Mouse (Mus musculus) left cerebral cortex, adult 6 months (tissue): ENCODE results near the gene Xlr3a. TPM values are rescaled to one million over a fixed set of nuclear protein-coding genes. Genes with fewer than 3 reads are reported as not detected.

Source experiments
- long read RNA-seq, 2 experiments: library from polyadenylated mRNA; unstranded; transcript quantifications; one replicate each; pipeline ENCODE4 v2.0.0; 2019 to 2020
- polyA plus RNA-seq: library from polyadenylated mRNA; unstranded; fragments of <200 nt; fragmentation: Nextera tagmentation; gene quantifications from 2 replicates; pipeline ENCODE4 v1.2.3, GENCODE M21; 2021

Gene Xlr3a
- 0.97 and 2.4 TPM in 2 replicates for polyA plus RNA-seq
- long read RNA-seq, experiment 1, partial matches to known transcripts, result 0 of 4 reads
- long read RNA-seq, experiment 1, other reads (novel, unspliced or antisense), result 2 of 4 reads
- long read RNA-seq, experiment 2, result 0 reads

GRCm38 (mm10) chrX:73096941-73097508, at the start of gene Xlr3a:
Gene Xlr3a, minus strand, starts transcription at chrX:73097095.

GRCm38 (mm10) chrX:73116747-73117146, 19.9 kb upstream of the Xlr3a start, which contains the start of gene Gm14685:
Gene Gm14685, plus strand, starts transcription at chrX:73117047.

GRCm38 (mm10) chrX:73082267-73083055, 14.4 kb downstream of the Xlr3a start, which contains the start of gene Xlr4a:
Gene Xlr4a, minus strand, starts transcription at chrX:73082478.

GRCm38 (mm10) chrX:73064415-73064793, 32.5 kb downstream of the Xlr3a start, which contains the start of gene Pnma3:
Gene Pnma3, plus strand, starts transcription at chrX:73064787.

GRCm38 (mm10) chrX:73037003-73037402, 59.9 kb downstream of the Xlr3a start, which contains the start of gene Pnma5:
Gene Pnma5, minus strand, starts transcription at chrX:73037103.

Other genes with a start within 250 kb of the Xlr3a start
- gene Cetn2, start 178.7 kb downstream of the Xlr3a start, polyA plus RNA-seq, result 76.2 and 89.8 TPM in 2 replicates
- gene Nsdhl, start 178.5 kb downstream of the Xlr3a start, polyA plus RNA-seq, result 18.9 and 19.4 TPM in 2 replicates
- 0.60 and 0.70 TPM in 2 replicates for gene Zfp185, start 109.8 kb downstream of the Xlr3a start, polyA plus RNA-seq
- not detected in 2 replicates for gene Pnma5, start 60.0 kb downstream of the Xlr3a start, polyA plus RNA-seq
- gene Pnma3, start 32.3 kb downstream of the Xlr3a start, polyA plus RNA-seq, result 0.59 and 1.3 TPM in 2 replicates
- gene Xlr4a, start 14.6 kb downstream of the Xlr3a start, polyA plus RNA-seq, result 0.15 TPM in 1 of 2 replicates, not detected in the other
- 0.37 TPM in 1 of 2 replicates, not detected in the other for gene Gm14685, start 20.0 kb upstream of the Xlr3a start, polyA plus RNA-seq
- not detected in 2 replicates for gene Xlr5b, start 51.7 kb upstream of the Xlr3a start, polyA plus RNA-seq
- gene DXBay18, start 52.4 kb upstream of the Xlr3a start, polyA plus RNA-seq, result 0.28 TPM in 1 of 2 replicates, not detected in the other
- gene Spin2d, start 79.9 kb upstream of the Xlr3a start, polyA plus RNA-seq, result not detected in 2 replicates
- gene Xlr3b, start 95.1 kb upstream of the Xlr3a start, polyA plus RNA-seq, result 1.3 and 3.3 TPM in 2 replicates
- 0.48 TPM in 1 of 2 replicates, not detected in the other for gene Xlr4b, start 117.2 kb upstream of the Xlr3a start, polyA plus RNA-seq
- gene F8a, start 131.2 kb upstream of the Xlr3a start, polyA plus RNA-seq, result 16.8 and 21.8 TPM in 2 replicates
- gene Xlr4c, start 146.0 kb upstream of the Xlr3a start, polyA plus RNA-seq, result not detected in 2 replicates
- not detected in 2 replicates for gene Xlr3c, start 168.3 kb upstream of the Xlr3a start, polyA plus RNA-seq
- gene Xlr5a, start 195.9 kb upstream of the Xlr3a start, polyA plus RNA-seq, result 0.31 TPM in 1 of 2 replicates, not detected in the other
- 0.20 TPM in 1 of 2 replicates, not detected in the other for gene Xlr5c, start 195.9 kb upstream of the Xlr3a start, polyA plus RNA-seq
- gene Gm45015, start 239.7 kb upstream of the Xlr3a start, polyA plus RNA-seq, result not detected in 2 replicates
- 3.4 and 3.9 TPM in 2 replicates for gene Zfp275, start 245.5 kb upstream of the Xlr3a start, polyA plus RNA-seq